Comparison of ENCODE assay signal across 8 mouse cellular contexts in the genomic region with DNA sequence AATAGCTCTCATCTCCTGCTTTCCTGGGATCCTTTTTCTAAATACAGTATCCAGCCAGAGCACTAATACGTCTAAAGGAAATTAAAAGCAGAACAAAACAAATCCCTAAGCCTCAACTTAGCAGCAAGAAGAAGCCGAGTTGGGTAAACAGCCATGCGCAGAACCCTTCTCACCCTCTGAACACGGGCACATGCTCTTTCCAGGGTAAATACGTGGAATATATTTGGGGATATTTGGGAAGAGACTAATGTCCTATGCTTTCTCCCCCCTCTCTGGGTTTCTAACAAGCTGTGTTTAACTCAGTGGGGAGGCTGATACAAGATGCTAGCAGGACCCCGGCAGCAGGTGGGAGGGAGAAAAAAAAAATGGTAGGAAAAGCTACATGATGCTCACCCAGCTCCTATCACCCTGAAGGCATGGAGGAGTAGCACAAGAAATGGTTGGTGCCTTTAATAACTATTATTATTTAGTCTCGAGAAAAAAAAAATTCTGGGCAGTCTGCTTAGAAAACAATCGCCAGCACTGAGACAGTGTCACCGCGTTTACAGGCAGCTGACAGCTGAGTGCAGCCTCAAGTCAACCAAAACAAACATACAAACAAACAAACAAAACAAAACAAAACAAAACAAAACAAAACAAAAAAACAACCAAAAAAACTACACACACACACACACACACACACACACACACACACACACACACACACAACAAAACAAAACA.
DNase-seq lines count a peak whose midpoint lies in the region; ATAC-seq lines count a peak whose summit lies in the region.

No protein-coding gene starts in this region.

- H3K27me3 ChIP-seq in hindbrain, embryonic 11.5 days (ENCODE audit: control insufficient read depth, insufficient read depth, low read length), result no peaks in the 10 kb centered on the region
- H3K27me3 ChIP-seq in midbrain, embryonic 13.5 days, result no peaks in the 10 kb centered on the region

- H3K4me3 ChIP-seq in hindbrain, embryonic 11.5 days (ENCODE audit: low read depth, low read length), result no peak overlapping the region
- H3K4me3 ChIP-seq in midbrain, embryonic 13.5 days (replicated peaks), result peak overlapping the region; percentile 28

- H3K27ac ChIP-seq in hindbrain, embryonic 11.5 days (ENCODE audit: low read depth, low read length), result no peak overlapping the region
- H3K27ac ChIP-seq in midbrain, embryonic 13.5 days, result no peak overlapping the region

- H3K4me2 ChIP-seq in hindbrain, embryonic 11.5 days (replicated peaks; ENCODE audit: low read depth, low read length), result peak overlapping the region; percentile 23; the same call in 1 of the 2 replicates
- peak overlapping the region; percentile 51 for H3K4me2 ChIP-seq in midbrain, embryonic 13.5 days (replicated peaks)

- no peaks in the 10 kb centered on the region for H3K36me3 ChIP-seq in hindbrain, embryonic 11.5 days (ENCODE audit: control insufficient read depth, insufficient read depth, low read length)
- H3K36me3 ChIP-seq in midbrain, embryonic 13.5 days, result no peaks in the 10 kb centered on the region

- DNase-seq in left cerebral cortex, adult 11 months (ENCODE audit: low spot score), result peak; percentile 15
- DNase-seq in left cerebral cortex, postnatal 4 days, result no peak
- DNase-seq in cerebellum, postnatal 14 days, result peak; percentile 16 to 40
- DNase-seq in hindbrain, embryonic 11.5 days (ENCODE audit: low spot score), result no peak
- DNase-seq in ovary, postnatal 14 days (ENCODE audit: low spot score), result no peak
- no peak for DNase-seq in adrenal gland, postnatal 25 days
- no peak for DNase-seq in kidney, adult 11 months

- H3K9ac ChIP-seq in hindbrain, embryonic 11.5 days (ENCODE audit: low read depth, low read length), result no peak overlapping the region
- 0 out of 2 replicates have a peak overlapping the region, but pooled peaks have one; percentile 28 for H3K9ac ChIP-seq in midbrain, embryonic 13.5 days (replicated peaks)

- H3K4me1 ChIP-seq in hindbrain, embryonic 11.5 days (replicated peaks; ENCODE audit: control insufficient read depth, insufficient read depth, low read length), result no peaks in the 10 kb centered on the region
- H3K4me1 ChIP-seq in midbrain, embryonic 13.5 days (replicated peaks), result peaks cover 13% of the 10 kb centered on the region

- intact Hi-C loops in left cerebral cortex, postnatal 4 days (cut with DNase I), result loop anchor here (5.0 kb wide), 2 partner anchors 423 to 508 kb away; no protein-coding TSS in a partner anchor

- 56% methylated on average over 10 of the region's 10 CpGs for WGBS in hindbrain, embryonic 11.5 days
- WGBS in midbrain, embryonic 13.5 days, result 34% methylated on average over 10 of the region's 10 CpGs

- H3K9me3 ChIP-seq in hindbrain, embryonic 11.5 days (ENCODE audit: control insufficient read depth, low read length), result no peaks in the 10 kb centered on the region
- H3K9me3 ChIP-seq in midbrain, embryonic 13.5 days, result no peaks in the 10 kb centered on the region

- peak; percentile 59 for ATAC-seq in hindbrain, embryonic 11.5 days (ENCODE audit: low FRiP score)
- peak; percentile 62 for ATAC-seq in midbrain, embryonic 13.5 days

Comparison
In these comparisons a context has a peak if more than half of its experiments do, and no peak if none do; other contexts are left out.
1. DNase-seq: peak in left cerebral cortex, adult 11 months (single experiment) and cerebellum, postnatal 14 days (2 of 2); none in left cerebral cortex, postnatal 4 days (single experiment), hindbrain, embryonic 11.5 days (single experiment), ovary, postnatal 14 days (single experiment), adrenal gland, postnatal 25 days (single experiment) and kidney, adult 11 months (single experiment).